Mouse (Mus musculus) testis, adult 2 months (tissue): ENCODE data around the gene Ptpn3. TPM values are rescaled to one million over a fixed set of nuclear protein-coding genes. Genes with fewer than 3 reads are reported as not detected.
A peak's percentile ranks its signal among the peaks of the same experiment; 100 is the strongest.

Experiments used
- H3K27ac ChIP-seq: fragments of 200-500 bp; 2 replicates; pipeline ENCODE4 v1.5.1; 2012; ENCODE audit warnings: low read depth, low read length; ENCODE audit not compliant: control insufficient read depth, insufficient read depth
- H3K27me3 ChIP-seq: fragments of 200-500 bp; 2 replicates; pipeline ENCODE4 v1.6.1; 2012; ENCODE audit warnings: mild to moderate bottlenecking, low read length, moderate library complexity; ENCODE audit not compliant: control insufficient read depth, insufficient read depth
- H3K36me3 ChIP-seq: fragments of 200-500 bp; 2 replicates; pipeline ENCODE4 v1.6.1; 2012; ENCODE audit warnings: mild to moderate bottlenecking, low read length; ENCODE audit not compliant: control insufficient read depth, insufficient read depth
- H3K4me1 ChIP-seq: fragments of 200-500 bp; 2 replicates; pipeline ENCODE4 v1.6.1; 2012; ENCODE audit warnings: low read length; ENCODE audit not compliant: control insufficient read depth, insufficient read depth
- H3K4me3 ChIP-seq: fragments of 200-500 bp; 2 replicates; pipeline ENCODE4 v1.5.1; 2012; ENCODE audit warnings: low read depth, mild to moderate bottlenecking, low read length, moderate library complexity, mixed read lengths; ENCODE audit not compliant: control insufficient read depth
- CTCF ChIP-seq: fragments of 200-500 bp; IDR thresholded peaks from 2 replicates; pipeline ENCODE4 v1.5.1; 2012; ENCODE audit warnings: low read depth, mild to moderate bottlenecking, inconsistent platforms, low read length, moderate library complexity; ENCODE audit not compliant: control insufficient read depth, insufficient read depth, insufficient replicate concordance
- POLR2A ChIP-seq: fragments of 200-500 bp; IDR thresholded peaks from 2 replicates; pipeline ENCODE4 v1.6.1; 2012; ENCODE audit warnings: low read depth, mild to moderate bottlenecking, inconsistent platforms, low read length, moderate library complexity; ENCODE audit not compliant: control insufficient read depth
- polyA plus RNA-seq: library from polyadenylated mRNA; depleted of rRNA; stranded (reverse); fragments of >200 nt; gene quantifications from 2 replicates; pipeline ENCODE4 v1.2.3, GENCODE M21; 2012; rRNA removed

The Ptpn3 gene
- polyA plus RNA-seq, 1 experiment: 0.42 TPM

- Histone ChIP-seq H3K36me3 (no peaks in the 10 kb centered on the region), H3K4me3 (no peak overlapping the region), H3K4me1 (no peaks in the 10 kb centered on the region), H3K27me3 (no peaks in the 10 kb centered on the region), H3K27ac (no peak overlapping the region)
- no peak for TF ChIP-seq POLR2A
- no peak for TF ChIP-seq CTCF
Observed at GRCm38 (mm10) chr4:57148182-57148581, 153.5 kb downstream of the Ptpn3 start.

GRCm38 (mm10) chr4:57143026-57143937 is 158.4 kb downstream of the Ptpn3 start, which contains the start of gene Epb41l4b:
TSS of gene Epb41l4b (minus strand) at chr4:57143437.
- TF ChIP-seq CTCF (peak; percentile 72), POLR2A (no peak)
- Histone ChIP-seq H3K27me3 (no peaks in the 10 kb centered on the region), H3K27ac (no peak within 1 kb of the TSS)

GRCm38 (mm10) chr4:57142374-57143025 is 159.1 kb downstream of the Ptpn3 start:
- Histone ChIP-seq H3K36me3 (no peaks in the 10 kb centered on the region), H3K27ac (no peak overlapping the region), H3K4me1 (peaks cover 6% of the 10 kb centered on the region), H3K27me3 (no peaks in the 10 kb centered on the region), H3K4me3 (peak overlapping the region; percentile 62)
- TF ChIP-seq POLR2A: no peak
- no peak for TF ChIP-seq CTCF

More at GRCm38 (mm10) chr4:57143026-57143937, 158.4 kb downstream of the Ptpn3 start, which contains the start of gene Epb41l4b:
- Histone ChIP-seq H3K4me1 (peaks cover 6% of the 10 kb centered on the region), H3K4me3 (peak within 1 kb of the TSS; percentile 77), H3K36me3 (no peaks in the 10 kb centered on the region)

- Histone ChIP-seq H3K4me3 (peak overlapping the region; percentile 62), H3K4me1 (peaks cover 6% of the 10 kb centered on the region), H3K27ac (no peak overlapping the region), H3K36me3 (no peaks in the 10 kb centered on the region), H3K27me3 (no peaks in the 10 kb centered on the region)
- TF ChIP-seq CTCF (no peak), POLR2A (no peak)
Observed at GRCm38 (mm10) chr4:57141908-57142361, 159.7 kb downstream of the Ptpn3 start.

- H3K4me3 ChIP-seq: no peak overlapping the region
- H3K27me3 ChIP-seq: no peaks in the 10 kb centered on the region
- no peak overlapping the region for H3K27ac ChIP-seq
- TF ChIP-seq POLR2A (no peak), CTCF (no peak)
- peaks cover 6% of the 10 kb centered on the region for H3K4me1 ChIP-seq
- no peaks in the 10 kb centered on the region for H3K36me3 ChIP-seq
Observed at GRCm38 (mm10) chr4:57140992-57141717, 160.5 kb downstream of the Ptpn3 start.

Other genes starting within 250 kb of the Ptpn3 start
- 3.1 and 3.8 TPM in 2 replicates for gene Epb41l4b, start 158.4 kb downstream of the Ptpn3 start, polyA plus RNA-seq
- 0.53 and 0.63 TPM in 2 replicates for gene Palm2, start 132.4 kb upstream of the Ptpn3 start, polyA plus RNA-seq